Mouse (Mus musculus): ENCODE results near the gene G6pc2. TPM values are rescaled to one million over a fixed set of nuclear protein-coding genes. Genes with fewer than 3 reads are reported as not detected.

The G6pc2 gene
- not detected for polyA plus RNA-seq (2017; shearing (Covaris generic))

DNA sequence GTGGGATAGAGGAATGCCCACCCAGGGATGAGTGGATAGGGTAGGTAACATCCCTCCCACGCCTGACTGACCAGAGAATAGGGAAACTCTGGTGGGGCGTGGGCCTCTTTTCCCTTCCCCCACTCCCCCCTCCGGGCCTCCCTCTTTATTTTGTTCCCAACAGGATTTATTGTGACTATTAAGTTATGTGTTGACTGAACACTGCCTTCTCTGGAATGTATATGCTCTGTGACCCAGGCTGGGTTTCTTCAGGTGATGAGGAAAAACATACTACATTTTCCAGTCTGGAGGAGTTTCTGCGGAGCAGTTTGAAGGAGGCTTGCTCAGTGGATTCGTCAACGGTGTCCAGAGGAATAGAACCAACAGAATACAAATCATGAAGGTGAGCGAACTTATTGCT lies at the start of gene G6pc2:
TSS of gene G6pc2 (plus strand) at position 301 of the 400 bp plus-strand sequence.

DNA sequence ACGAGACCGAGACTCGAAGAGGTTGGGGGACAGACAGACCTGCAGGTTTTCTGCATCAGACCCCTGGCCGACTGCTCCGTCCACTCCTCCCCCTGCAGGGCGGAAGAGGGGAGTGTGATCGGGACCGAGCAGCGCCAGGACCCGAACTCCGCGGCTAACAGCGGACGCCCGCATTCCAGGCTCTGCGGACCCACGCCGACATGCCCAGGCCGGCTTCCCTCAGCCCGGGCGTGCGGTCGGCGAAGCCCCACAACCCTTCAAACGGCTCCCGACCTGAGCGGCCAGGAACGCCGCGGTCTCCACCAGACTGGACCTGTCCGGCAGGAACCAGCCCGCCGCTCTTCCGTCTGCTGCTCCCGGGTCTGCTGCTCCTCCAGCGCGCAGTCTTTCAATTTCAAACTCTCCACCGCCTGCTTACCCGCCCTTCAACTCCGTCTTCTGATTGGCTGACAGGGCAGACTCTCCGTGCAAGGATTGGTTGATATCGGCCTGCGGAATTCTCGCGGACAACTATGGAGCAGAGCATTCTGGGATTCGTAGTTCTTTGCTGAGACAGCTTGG lies 5.0 kb upstream of the G6pc2 start, which contains the start of gene Spc25:
TSS of gene Spc25 (minus strand) at position 404 of the 561 bp plus-strand sequence.

Other genes with a start within 250 kb of the G6pc2 start
- gene Nostrin, start 75.3 kb upstream of the G6pc2 start, polyA plus RNA-seq (2017; shearing (Covaris generic)): under 1 TPM; 0.38 to 0.98 TPM
- 10 to 100 TPM; 13.5 to 17.1 TPM for gene Spc25, start 4.9 kb upstream of the G6pc2 start, polyA plus RNA-seq (2017; shearing (Covaris generic))
- gene Abcb11, start 131.5 kb downstream of the G6pc2 start, polyA plus RNA-seq (2017; shearing (Covaris generic)): under 1 TPM; 0.18 to 0.27 TPM
- gene Dhrs9, start 169.4 kb downstream of the G6pc2 start, polyA plus RNA-seq (2017; shearing (Covaris generic)): under 1 TPM in 1 of 2 experiments, not detected in 1; 0.06 TPM

Data from activated CD4-positive, CD25-positive, alpha-beta regulatory T cell (primary cell).